Mouse (Mus musculus) forebrain, embryonic 16.5 days (tissue): ENCODE data around the gene Gm17349. TPM values are rescaled to one million over a fixed set of nuclear protein-coding genes. Genes with fewer than 3 reads are reported as not detected.
A peak's percentile ranks its signal among the peaks of the same experiment; 100 is the strongest.

Experiments used
- ATAC-seq: fragments of 200-750 bp; cut with Nextera tagmentation; 2 replicates; pipeline ENCODE4 v1.8.0; 2017; ENCODE audit warnings: mild to moderate bottlenecking, moderate library complexity
- H3K27ac ChIP-seq: fragments of 300-500 bp; sonication (generic); 2 replicates; pipeline ENCODE4 v1.5.1; 2014; ENCODE audit warnings: low read length, control low read depth
- H3K27me3 ChIP-seq: fragments of 300-500 bp; sonication (generic); replicated peaks from 2 replicates; pipeline ENCODE4 v1.6.1; 2014; ENCODE audit warnings: low read length; ENCODE audit not compliant: control insufficient read depth, insufficient read depth
- H3K36me3 ChIP-seq: fragments of 300-500 bp; sonication (generic); 2 replicates; pipeline ENCODE4 v1.6.1; 2014; ENCODE audit not compliant: control insufficient read depth, insufficient read depth
- H3K4me1 ChIP-seq: fragments of 300-500 bp; sonication (generic); replicated peaks from 2 replicates; pipeline ENCODE4 v1.6.1; 2014; ENCODE audit warnings: low read length; ENCODE audit not compliant: control insufficient read depth, insufficient read depth
- H3K4me2 ChIP-seq: fragments of 300-500 bp; sonication (generic); 2 replicates; pipeline ENCODE4 v1.6.1; 2014; ENCODE audit warnings: mild to moderate bottlenecking, low read length, control low read depth
- H3K4me3 ChIP-seq: fragments of 300-500 bp; sonication (generic); replicated peaks from 2 replicates; pipeline ENCODE4 v1.5.1; 2014; ENCODE audit warnings: mild to moderate bottlenecking, low read length, control low read depth
- H3K9ac ChIP-seq: fragments of 300-500 bp; sonication (generic); replicated peaks from 2 replicates; pipeline ENCODE4 v1.6.1; 2014; ENCODE audit warnings: low read depth, low read length, control low read depth
- H3K9me3 ChIP-seq: fragments of 300-500 bp; sonication (generic); 2 replicates; pipeline ENCODE4 v1.6.1; 2016; ENCODE audit warnings: low read length; ENCODE audit not compliant: control insufficient read depth
- WGBS: fragments of 180-500 bp; shearing (Covaris S2); extraction: QIAGEN DNeasy Blood & Tissue Kit; methylation state at CpG from one replicate; pipeline ENCODE4 v1.1.7; 2014; 5-methylcytosine and 5-hydroxymethylcytosine counted together
- polyA plus RNA-seq: library from polyadenylated mRNA; unstranded; fragments of >200 nt; fragmentation: Nextera tagmentation; extraction: Ambion mirVana; gene quantifications from 2 replicates; pipeline ENCODE4 v1.2.1, GENCODE M21; 2015

Gm17349 gene
- polyA plus RNA-seq, result not detected in 2 replicates

- peak within 1 kb of the TSS; percentile 61 for H3K27ac ChIP-seq
- WGBS, result 63% methylated on average over 11 of the region's 11 CpGs
- H3K4me3 ChIP-seq, result peak within 1 kb of the TSS; percentile 68
- peak within 1 kb of the TSS; percentile 50 for H3K9ac ChIP-seq
- ATAC-seq, result no peak
- H3K4me1 ChIP-seq, result peaks cover 34% of the 10 kb centered on the region
- H3K27me3 ChIP-seq, result no peaks in the 10 kb centered on the region
- no peaks in the 10 kb centered on the region for H3K9me3 ChIP-seq
- H3K4me2 ChIP-seq, result peak within 1 kb of the TSS; percentile 83
- H3K36me3 ChIP-seq, result peaks cover 30% of the 10 kb centered on the region
Observed at GRCm38 (mm10) chr15:99705440-99706048, at the start of gene Gm17349. TSS of gene Gm17349 (minus strand) at chr15:99705490.

DNA sequence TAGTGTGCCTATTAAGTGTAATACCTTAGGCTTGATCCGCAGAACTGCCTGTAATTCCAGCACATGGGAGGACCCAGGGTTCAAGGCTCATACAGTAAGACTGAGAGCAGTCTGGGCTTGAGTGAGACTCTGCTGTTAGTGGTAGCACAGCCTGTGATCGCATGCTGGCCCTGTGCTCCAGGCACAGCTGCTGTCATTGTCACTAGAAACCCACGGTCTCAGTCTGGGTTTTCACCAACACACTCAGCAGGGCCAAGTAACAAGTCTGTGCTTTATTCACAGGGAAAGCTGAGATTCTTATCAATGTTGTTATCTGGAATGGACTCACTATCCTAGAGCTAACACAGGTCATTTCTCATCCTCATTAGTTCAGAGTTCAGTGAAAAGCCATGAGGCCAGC lies 48.9 kb upstream of the Gm17349 start:
- Histone ChIP-seq H3K27ac (no peak overlapping the region), H3K4me1 (0 out of 2 replicates have a peak, but pooled peaks cover 3% of the 10 kb centered on the region), H3K9me3 (no peaks in the 10 kb centered on the region), H3K9ac (no peak overlapping the region), H3K27me3 (no peaks in the 10 kb centered on the region), H3K4me3 (no peak overlapping the region), H3K36me3 (no peaks in the 10 kb centered on the region), H3K4me2 (no peak overlapping the region)
- ATAC-seq, result no peak
- 69% methylated on average over 3 of the region's 3 CpGs for WGBS

GRCm38 (mm10) chr15:99740229-99740628 lies 34.9 kb upstream of the Gm17349 start:
- Histone ChIP-seq H3K4me3 (no peak overlapping the region), H3K27me3 (no peaks in the 10 kb centered on the region), H3K4me2 (no peak overlapping the region), H3K4me1 (no peaks in the 10 kb centered on the region), H3K9ac (no peak overlapping the region), H3K9me3 (no peaks in the 10 kb centered on the region), H3K27ac (no peak overlapping the region), H3K36me3 (peaks cover 26% of the 10 kb centered on the region)
- WGBS, result 84% methylated on average over 4 of the region's 4 CpGs
- ATAC-seq, result no peak

- no peak overlapping the region for H3K4me2 ChIP-seq
- no peak overlapping the region for H3K27ac ChIP-seq
- no peaks in the 10 kb centered on the region for H3K27me3 ChIP-seq
- H3K9ac ChIP-seq, result no peak overlapping the region
- ATAC-seq, result no peak
- peaks cover 27% of the 10 kb centered on the region for H3K36me3 ChIP-seq
- H3K9me3 ChIP-seq, result no peaks in the 10 kb centered on the region
- WGBS, result 88% methylated on average over 11 of the region's 11 CpGs
- no peak overlapping the region for H3K4me3 ChIP-seq
- H3K4me1 ChIP-seq, result no peaks in the 10 kb centered on the region
Observed at GRCm38 (mm10) chr15:99736675-99737074, 31.4 kb upstream of the Gm17349 start.

GRCm38 (mm10) chr15:99735631-99736030 lies 30.3 kb upstream of the Gm17349 start:
- Histone ChIP-seq H3K9ac (no peak overlapping the region), H3K4me2 (no peak overlapping the region), H3K9me3 (no peaks in the 10 kb centered on the region), H3K27me3 (no peaks in the 10 kb centered on the region), H3K27ac (no peak overlapping the region), H3K4me3 (no peak overlapping the region), H3K4me1 (no peaks in the 10 kb centered on the region), H3K36me3 (peaks cover 24% of the 10 kb centered on the region)
- no peak for ATAC-seq
- WGBS, result 98% methylated on average over 2 of the region's 2 CpGs

DNA sequence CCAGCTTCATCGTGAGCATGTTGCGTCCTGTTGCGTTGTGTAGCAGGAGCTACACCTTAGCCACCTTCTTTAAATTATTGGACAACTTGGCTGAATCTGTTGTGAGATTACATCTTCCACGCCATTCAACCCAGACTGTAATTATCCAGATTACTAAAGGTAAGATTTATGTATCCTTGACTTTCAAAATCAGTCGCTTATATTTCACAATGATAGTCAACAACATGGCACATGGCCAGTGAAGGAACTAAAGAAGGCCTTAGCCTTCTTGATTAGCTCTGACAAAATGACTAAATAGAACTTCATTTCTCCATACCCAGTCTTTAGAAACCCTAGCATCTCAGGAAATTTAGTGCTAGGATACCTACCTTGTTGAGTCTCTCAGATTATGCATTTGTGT lies 27.9 kb upstream of the Gm17349 start:
- WGBS, result 97% methylated on average over 5 of the region's 5 CpGs
- no peak overlapping the region for H3K9ac ChIP-seq
- H3K27ac ChIP-seq, result no peak overlapping the region
- peaks cover 20% of the 10 kb centered on the region for H3K36me3 ChIP-seq
- no peaks in the 10 kb centered on the region for H3K27me3 ChIP-seq
- no peaks in the 10 kb centered on the region for H3K4me1 ChIP-seq
- no peak for ATAC-seq
- no peak overlapping the region for H3K4me2 ChIP-seq
- H3K9me3 ChIP-seq, result 0 out of 2 replicates have a peak, but pooled peaks cover 3% of the 10 kb centered on the region
- no peak overlapping the region for H3K4me3 ChIP-seq

DNA sequence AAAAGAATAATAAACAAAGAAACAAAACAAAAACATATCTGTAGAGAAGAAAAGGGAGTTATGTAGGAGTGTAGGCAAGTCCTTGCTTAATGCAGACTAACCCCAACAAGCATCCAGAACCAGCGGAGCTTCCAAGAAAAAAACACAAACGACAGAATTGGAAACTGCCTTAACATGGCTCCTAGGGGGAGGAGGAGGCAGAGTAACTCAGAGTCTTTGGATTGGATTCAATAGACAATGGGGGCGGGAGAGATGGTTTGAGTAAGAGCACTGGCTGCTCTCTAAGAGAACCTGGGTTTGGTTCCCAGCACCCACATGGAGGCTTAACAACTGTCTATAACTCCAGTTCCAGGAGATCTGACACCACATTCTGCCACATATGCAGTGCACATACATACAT lies 26.4 kb upstream of the Gm17349 start:
- H3K27me3 ChIP-seq, result no peaks in the 10 kb centered on the region
- H3K36me3 ChIP-seq, result peaks cover 16% of the 10 kb centered on the region
- 0 out of 2 replicates have a peak, but pooled peaks cover 3% of the 10 kb centered on the region for H3K9me3 ChIP-seq
- H3K4me1 ChIP-seq, result peaks cover 5% of the 10 kb centered on the region
- ATAC-seq, result no peak
- no peak overlapping the region for H3K4me2 ChIP-seq
- 85% methylated on average over 3 of the region's 3 CpGs for WGBS
- no peak overlapping the region for H3K4me3 ChIP-seq
- H3K27ac ChIP-seq, result no peak overlapping the region
- no peak overlapping the region for H3K9ac ChIP-seq

DNA sequence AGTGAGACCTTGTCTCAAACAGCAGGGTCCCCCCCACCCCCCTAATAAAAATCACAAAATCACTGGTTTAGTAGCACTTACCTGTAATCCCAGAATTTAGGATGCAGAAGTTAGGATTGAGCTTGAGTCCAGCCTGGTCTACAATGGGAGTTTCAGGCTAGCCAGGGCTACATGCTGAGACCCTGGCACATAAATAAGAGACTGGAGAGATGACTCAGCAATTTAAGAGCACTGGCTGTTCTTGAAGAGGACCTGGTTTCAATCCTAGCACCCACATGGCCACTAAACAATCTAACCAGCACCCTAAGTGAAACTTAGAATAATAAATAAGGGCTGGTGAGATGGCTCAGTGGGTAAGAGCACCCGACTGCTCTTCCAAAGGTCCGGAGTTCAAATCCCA lies 25.9 kb upstream of the Gm17349 start:
- peaks cover 16% of the 10 kb centered on the region for H3K36me3 ChIP-seq
- H3K4me2 ChIP-seq, result no peak overlapping the region
- H3K27ac ChIP-seq, result no peak overlapping the region
- H3K9me3 ChIP-seq, result 0 out of 2 replicates have a peak, but pooled peaks cover 3% of the 10 kb centered on the region
- 100% methylated on average over 2 of the region's 2 CpGs for WGBS
- no peak for ATAC-seq
- H3K4me1 ChIP-seq, result peaks cover 10% of the 10 kb centered on the region
- H3K27me3 ChIP-seq, result no peaks in the 10 kb centered on the region
- no peak overlapping the region for H3K4me3 ChIP-seq
- no peak overlapping the region for H3K9ac ChIP-seq

DNA sequence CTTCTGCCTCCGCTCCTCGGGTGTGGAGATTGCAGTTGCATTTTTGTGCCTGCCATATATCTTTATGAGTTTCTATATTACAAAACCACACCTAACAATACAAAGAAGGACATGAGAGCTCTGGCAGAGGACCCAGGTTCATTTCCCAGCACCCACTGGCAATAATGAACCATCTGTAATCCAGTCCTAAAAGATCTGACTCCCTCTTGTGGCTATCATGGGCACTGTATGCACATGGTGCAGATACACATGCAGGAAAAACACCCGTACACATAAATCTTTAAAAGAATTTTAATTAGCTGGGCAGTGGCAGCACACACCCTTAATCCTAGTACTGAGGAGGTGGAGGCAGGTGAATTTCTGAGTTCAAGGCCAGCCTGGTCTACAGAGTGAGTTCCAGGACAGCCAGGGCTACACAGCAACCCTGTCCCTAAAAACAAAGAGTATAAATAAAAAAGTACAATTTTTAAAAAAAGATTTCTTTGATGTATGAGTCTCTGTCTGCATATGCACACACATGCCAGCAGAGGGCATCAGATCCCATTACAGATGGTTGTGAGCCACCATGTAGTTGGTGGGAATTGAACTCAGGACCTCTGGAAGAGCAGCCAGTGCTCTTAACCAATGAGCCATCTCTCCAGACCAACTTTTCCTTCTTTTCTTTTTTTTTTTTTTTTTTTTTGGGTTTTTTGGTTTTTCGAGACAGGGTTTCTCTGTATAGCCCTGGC lies 23.9 kb upstream of the Gm17349 start:
- Histone ChIP-seq H3K27ac (no peak overlapping the region), H3K36me3 (peaks cover 13% of the 10 kb centered on the region), H3K9me3 (0 out of 2 replicates have a peak, but pooled peaks cover 3% of the 10 kb centered on the region), H3K4me2 (no peak overlapping the region), H3K9ac (no peak overlapping the region), H3K4me3 (no peak overlapping the region), H3K4me1 (peaks cover 19% of the 10 kb centered on the region), H3K27me3 (no peaks in the 10 kb centered on the region)
- 96% methylated on average over 3 of the region's 4 CpGs for WGBS
- no peak for ATAC-seq
